ENCODE assay signal across 13 mouse cellular contexts in the genomic region with DNA sequence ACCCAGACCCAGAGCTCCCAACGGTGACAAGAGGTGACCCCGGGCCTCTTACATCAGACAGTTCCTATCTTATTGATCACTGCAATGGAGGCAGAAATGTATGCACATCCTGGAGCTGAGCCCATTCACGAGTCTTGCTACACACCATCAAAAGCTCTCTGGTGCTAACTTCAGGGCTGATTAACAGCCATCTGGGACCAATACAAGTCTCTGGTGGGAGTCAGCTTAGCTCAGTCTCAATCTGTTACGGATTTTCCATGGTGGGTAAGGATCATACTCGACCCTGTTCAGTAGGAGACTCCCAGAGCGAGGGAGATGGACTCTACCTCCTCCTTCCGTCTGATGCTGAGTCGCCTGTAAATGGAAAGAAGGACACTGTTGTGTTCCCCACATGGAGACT. TPM values are rescaled to one million over a fixed set of nuclear protein-coding genes. Genes with fewer than 3 reads are reported as not detected.
DNase-seq lines count a peak whose midpoint lies in the region; ATAC-seq and TF ChIP-seq lines count a peak whose summit lies in the region.
"Had no signal": no experiment of that assay in that cellular context is flagged by ENCODE, and none has a peak within 500 bp of the region (broad histone marks: within the 10 kb centered on the region; RNA-seq: fewer than 3 reads in every experiment).

No protein-coding gene starts in this region.

- H3K27ac ChIP-seq in intestine, embryonic 14.5 days (ENCODE audit: low read depth): peak overlapping the region; percentile 6; the same call in 1 of the 2 replicates
- no peak overlapping the region; the same call in 1 of the 2 replicates for H3K27ac ChIP-seq in intestine, embryonic 16.5 days (ENCODE audit: low read length)
- H3K27ac ChIP-seq in lung, embryonic 16.5 days (ENCODE audit: low read length): peak overlapping the region; percentile 85
- H3K27ac ChIP-seq in forebrain, postnatal 0 days (ENCODE audit: low read depth, low read length): no peak overlapping the region
- peak overlapping the region; percentile 75 for H3K27ac ChIP-seq in stomach, embryonic 16.5 days (ENCODE audit: low read length)

- no peak overlapping the region for H3K4me3 ChIP-seq in intestine, embryonic 14.5 days (ENCODE audit: low read depth, low read length)
- H3K4me3 ChIP-seq in intestine, embryonic 16.5 days (ENCODE audit: low read length): no peak overlapping the region
- no peak overlapping the region for H3K4me3 ChIP-seq in lung, embryonic 16.5 days (ENCODE audit: low read length)
- H3K4me3 ChIP-seq in forebrain, postnatal 0 days (ENCODE audit: low read depth, low read length): no peak overlapping the region
- H3K4me3 ChIP-seq in stomach, embryonic 16.5 days (replicated peaks; ENCODE audit: low read length): no peak overlapping the region

- H3K9me3 ChIP-seq in intestine, embryonic 14.5 days (ENCODE audit: control insufficient read depth, low read length): no peaks in the 10 kb centered on the region
- no peaks in the 10 kb centered on the region for H3K9me3 ChIP-seq in intestine, embryonic 16.5 days (ENCODE audit: control insufficient read depth, low read length)
- H3K9me3 ChIP-seq in lung, embryonic 16.5 days (ENCODE audit: control insufficient read depth, low read length): no peaks in the 10 kb centered on the region
- no peaks in the 10 kb centered on the region for H3K9me3 ChIP-seq in forebrain, postnatal 0 days (ENCODE audit: low read length)
- no peaks in the 10 kb centered on the region for H3K9me3 ChIP-seq in stomach, embryonic 16.5 days (replicated peaks; ENCODE audit: control insufficient read depth, low read length)

- H3K27me3 ChIP-seq in intestine, embryonic 14.5 days (replicated peaks; ENCODE audit: control insufficient read depth, insufficient read depth, low read length): no peaks in the 10 kb centered on the region
- H3K27me3 ChIP-seq in intestine, embryonic 16.5 days (replicated peaks; ENCODE audit: control insufficient read depth, insufficient read depth, low read length): no peaks in the 10 kb centered on the region
- no peaks in the 10 kb centered on the region for H3K27me3 ChIP-seq in lung, embryonic 16.5 days (ENCODE audit: control insufficient read depth, insufficient read depth, low read depth, low read length)
- H3K27me3 ChIP-seq in forebrain, postnatal 0 days (ENCODE audit: insufficient read depth, low read length): no peaks in the 10 kb centered on the region
- H3K27me3 ChIP-seq in stomach, embryonic 16.5 days (ENCODE audit: control insufficient read depth, insufficient read depth, low read length): no peaks in the 10 kb centered on the region

- no peak for TF ChIP-seq CTCF in forebrain, postnatal 0 days (IDR thresholded peaks at IDR 0.05; ENCODE audit: low read depth)

- H3K9ac ChIP-seq in intestine, embryonic 14.5 days (ENCODE audit: low read length): no peak overlapping the region
- no peak overlapping the region for H3K9ac ChIP-seq in intestine, embryonic 16.5 days (ENCODE audit: low read depth, low read length)
- H3K9ac ChIP-seq in lung, embryonic 16.5 days (ENCODE audit: low read length): no peak overlapping the region
- no peak overlapping the region for H3K9ac ChIP-seq in forebrain, postnatal 0 days
- H3K9ac ChIP-seq in stomach, embryonic 16.5 days (ENCODE audit: low read length): no peak overlapping the region

- no peak overlapping the region for H3K4me2 ChIP-seq in intestine, embryonic 14.5 days (ENCODE audit: low read length)
- no peak overlapping the region for H3K4me2 ChIP-seq in intestine, embryonic 16.5 days (ENCODE audit: low read depth, low read length)
- no peak overlapping the region for H3K4me2 ChIP-seq in lung, embryonic 16.5 days (ENCODE audit: low read depth, low read length)
- no peak overlapping the region for H3K4me2 ChIP-seq in forebrain, postnatal 0 days (ENCODE audit: low read depth)
- no peak overlapping the region; the same call in 1 of the 2 replicates for H3K4me2 ChIP-seq in stomach, embryonic 16.5 days (ENCODE audit: low read depth, low read length)

- no peak for DNase-seq in intestine, embryonic 14.5 days (ENCODE audit: low spot score)
- DNase-seq in lung, adult 18-20 months: no peak
- DNase-seq in forebrain, postnatal 0 days: no peak
- DNase-seq: cerebellum, postnatal 36 days; heart, postnatal 10 days; lung, adult 2 months; midbrain, embryonic 14.5 days; right cerebral cortex, postnatal 14 days had no signal

- WGBS in intestine, embryonic 14.5 days: 65% methylated on average over 8 of the region's 8 CpGs
- whole genome bisulfite sequencing in intestine, embryonic 16.5 days: 62% methylated on average over 8 of the region's 8 CpGs
- WGBS in lung, embryonic 16.5 days: 43% methylated on average over 8 of the region's 8 CpGs
- WGBS in forebrain, postnatal 0 days: 57% methylated on average over 8 of the region's 8 CpGs
- 63% methylated on average over 8 of the region's 8 CpGs for WGBS in stomach, embryonic 16.5 days

- peaks cover 9% of the 10 kb centered on the region for H3K4me1 ChIP-seq in intestine, embryonic 14.5 days (replicated peaks; ENCODE audit: control insufficient read depth, insufficient read depth, low read length)
- peaks cover 10% of the 10 kb centered on the region; the same call in 1 of the 2 replicates for H3K4me1 ChIP-seq in intestine, embryonic 16.5 days (ENCODE audit: control insufficient read depth, insufficient read depth, low read length)
- peaks cover 12% of the 10 kb centered on the region for H3K4me1 ChIP-seq in lung, embryonic 16.5 days (replicated peaks; ENCODE audit: control insufficient read depth, insufficient read depth, low read length)
- no peaks in the 10 kb centered on the region for H3K4me1 ChIP-seq in forebrain, postnatal 0 days (ENCODE audit: insufficient read depth)
- H3K4me1 ChIP-seq in stomach, embryonic 16.5 days (ENCODE audit: control insufficient read depth, insufficient read depth, low read length): peaks cover 20% of the 10 kb centered on the region

- no peaks in the 10 kb centered on the region for H3K36me3 ChIP-seq in intestine, embryonic 14.5 days (ENCODE audit: control insufficient read depth, insufficient read depth, low read length)
- no peaks in the 10 kb centered on the region for H3K36me3 ChIP-seq in intestine, embryonic 16.5 days (ENCODE audit: control insufficient read depth, insufficient read depth, low read length)
- H3K36me3 ChIP-seq in lung, embryonic 16.5 days (ENCODE audit: control insufficient read depth, insufficient read depth, low read length): no peaks in the 10 kb centered on the region
- no peaks in the 10 kb centered on the region for H3K36me3 ChIP-seq in forebrain, postnatal 0 days (ENCODE audit: insufficient read depth)
- no peaks in the 10 kb centered on the region for H3K36me3 ChIP-seq in stomach, embryonic 16.5 days (ENCODE audit: control insufficient read depth, insufficient read depth, low read length)

- no peak for ATAC-seq in intestine, embryonic 14.5 days (replicated peaks; ENCODE audit: low FRiP score, low TSS enrichment, low read depth)
- ATAC-seq in intestine, embryonic 16.5 days: no peak
- ATAC-seq in lung, embryonic 16.5 days (ENCODE audit: low read depth): peak; percentile 13
- ATAC-seq in forebrain, postnatal 0 days: 0 out of 2 replicates have a peak, but pooled peaks have one; percentile 1
- ATAC-seq in stomach, embryonic 16.5 days (ENCODE audit: insufficient read depth, low FRiP score): no peak
- no peak for ATAC-seq in erythroblast, adult 5-6 weeks (replicated peaks; ENCODE audit: low FRiP score, poor library complexity, severe bottlenecking)
- ATAC-seq: intestine, postnatal 0 days had no signal

RNA-seq across cellular contexts. Expression of gene Lpin2, which starts 22.6 kb away (rescaled TPM):
- 27.3 and 31.9 TPM in 2 replicates for polyA plus RNA-seq in intestine, embryonic 14.5 days (2014; fragmentation: Nextera tagmentation; extraction: Ambion mirVana)
- 19.2 and 22.7 TPM in 2 replicates for polyA plus RNA-seq in intestine, embryonic 16.5 days (2015; fragmentation: Nextera tagmentation; extraction: Ambion mirVana)
- 30.8 and 31.6 TPM in 2 replicates for polyA plus RNA-seq in lung, embryonic 16.5 days (2015; fragmentation: Nextera tagmentation; extraction: Ambion mirVana)
- 44.5 and 58.6 TPM in 2 replicates for total RNA-seq in forebrain, postnatal 0 days (2014; rRNA removed)
- 23.6 and 32.5 TPM in 2 replicates for polyA plus RNA-seq in forebrain, postnatal 0 days (2015; fragmentation: Nextera tagmentation; extraction: Ambion mirVana)
- polyA plus RNA-seq in stomach, embryonic 16.5 days (2015; fragmentation: Nextera tagmentation; extraction: Ambion mirVana): 27.6 and 28.8 TPM in 2 replicates
- total RNA-seq in erythroblast, adult 5-6 weeks (2015; ENCODE audit: low replicate concordance): 751 and 838 TPM in 2 replicates
- 1,646 and 2,072 TPM in 2 replicates for total RNA-seq in erythroblast, adult 5-6 weeks (2017; ENCODE audit: low replicate concordance)

Comparison
In these comparisons a context has a peak if more than half of its experiments do, and no peak if none do; other contexts are left out.
1. H3K27ac ChIP-seq: peak in intestine, embryonic 14.5 days (single experiment), lung, embryonic 16.5 days (single experiment) and stomach, embryonic 16.5 days (single experiment); none in intestine, embryonic 16.5 days (single experiment) and forebrain, postnatal 0 days (single experiment).
2. ATAC-seq: peak in lung, embryonic 16.5 days (single experiment) and forebrain, postnatal 0 days (single experiment); none in intestine, embryonic 14.5 days (single experiment), intestine, embryonic 16.5 days (single experiment), stomach, embryonic 16.5 days (single experiment) and erythroblast, adult 5-6 weeks (single experiment).